Mouse (Mus musculus) embryo, embryonic 11 days (tissue): ENCODE measurements around the gene Prim2.
A peak's percentile ranks its signal among the peaks of the same experiment; 100 is the strongest.

Experiments
- DNase-seq: peaks from one replicate; pipeline ENCODE4 v3.0.0-alpha.2; 2015

The Prim2 gene

DNA sequence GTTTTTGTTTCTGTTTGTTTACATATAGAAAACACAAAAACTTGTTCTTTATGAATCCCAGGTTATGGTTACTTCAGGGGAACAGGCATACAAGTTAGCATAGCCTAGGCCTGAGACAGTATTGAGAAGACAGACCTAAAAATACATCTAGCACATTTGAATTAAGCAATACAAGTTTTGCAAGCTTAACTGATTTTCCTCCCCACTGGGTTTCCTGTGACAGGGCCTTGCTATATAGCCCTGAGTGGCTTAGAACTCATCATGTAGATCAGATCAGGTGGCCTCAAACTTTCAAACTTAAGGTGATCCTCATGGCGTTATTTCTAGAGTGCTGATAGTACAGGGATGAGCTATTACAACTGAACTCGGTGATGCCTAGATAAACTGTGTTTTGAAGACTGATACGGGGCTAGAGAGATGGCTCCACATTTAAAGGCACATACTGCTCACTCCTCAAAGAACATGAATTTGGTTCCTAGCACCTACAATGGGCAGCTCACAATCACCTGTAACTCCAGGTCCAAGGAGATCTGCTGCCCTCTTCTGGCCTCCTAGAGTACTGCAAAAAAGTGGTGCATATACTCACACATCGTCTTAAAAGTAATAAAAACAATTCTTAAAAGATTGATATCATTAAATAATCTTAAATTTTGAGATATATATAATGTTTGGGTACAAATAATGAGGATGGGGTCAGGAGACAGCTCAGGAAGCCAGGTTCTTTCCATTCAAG is 133.2 kb downstream of the Prim2 start:
- no peak for DNase-seq

- no peak for DNase-seq
These were observed 134.4 kb downstream of the Prim2 start for GRCm38 (mm10) chr1:33535140-33535686.

DNA sequence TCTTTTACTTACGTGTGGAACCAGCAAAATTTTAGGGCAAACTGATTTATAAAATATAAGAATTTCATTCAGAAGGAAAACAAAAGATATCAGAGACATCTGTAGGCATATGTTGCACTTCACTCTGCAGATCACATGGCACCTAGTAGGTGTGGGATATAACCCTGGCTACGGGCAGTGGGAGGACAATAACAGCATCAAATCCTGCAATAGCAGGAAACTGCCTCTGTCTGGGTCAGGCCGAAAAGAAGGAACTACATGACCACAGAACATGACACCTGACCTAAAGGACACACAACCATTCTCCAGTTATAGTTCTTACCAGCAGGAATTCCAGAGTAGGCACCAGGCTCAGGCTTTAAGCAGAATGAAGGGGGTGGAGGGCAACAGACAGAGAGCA is 137.7 kb downstream of the Prim2 start:
- DNase-seq = no peak

DNA sequence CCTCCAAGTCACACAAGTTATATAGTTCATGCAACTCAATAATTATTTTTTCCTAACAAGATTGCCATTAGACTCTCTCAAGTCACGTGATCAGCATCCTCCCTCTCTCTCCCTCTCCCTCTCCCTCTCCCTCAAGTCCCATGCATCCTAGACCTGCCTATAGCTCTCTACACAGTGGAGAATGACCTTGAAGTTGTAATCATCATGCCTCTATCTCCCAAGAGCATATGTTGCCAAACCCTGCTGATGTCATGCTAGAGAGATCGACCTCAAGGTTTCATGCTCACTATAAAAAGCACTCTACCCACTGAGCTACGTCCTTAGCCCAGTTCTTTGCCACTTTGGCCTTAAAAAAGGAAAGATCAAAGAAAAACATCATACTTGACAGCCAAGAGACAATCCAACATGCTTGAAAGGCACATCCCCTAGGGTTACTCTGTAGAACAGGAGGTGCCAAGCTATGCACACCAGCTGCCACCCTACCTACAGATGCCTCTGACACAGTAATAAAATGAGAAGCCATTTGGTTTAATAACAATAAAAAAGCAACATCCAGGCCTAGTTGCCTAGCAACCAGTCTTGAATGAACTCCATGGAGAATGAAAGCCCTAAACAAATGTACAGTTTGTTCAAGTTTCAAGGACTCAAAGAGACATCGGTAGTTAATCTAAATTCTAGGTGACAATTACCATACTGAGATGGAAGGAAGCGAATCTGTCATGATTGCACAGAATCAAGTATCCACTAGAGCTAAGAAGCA is 138.3 kb downstream of the Prim2 start:
- DNase-seq = peak; percentile 19

- DNase-seq = no peak
These were observed 139.1 kb downstream of the Prim2 start for GRCm38 (mm10) chr1:33530491-33530890.

- DNase-seq = no peak
These were observed 139.9 kb downstream of the Prim2 start for GRCm38 (mm10) chr1:33529543-33530232.

DNA sequence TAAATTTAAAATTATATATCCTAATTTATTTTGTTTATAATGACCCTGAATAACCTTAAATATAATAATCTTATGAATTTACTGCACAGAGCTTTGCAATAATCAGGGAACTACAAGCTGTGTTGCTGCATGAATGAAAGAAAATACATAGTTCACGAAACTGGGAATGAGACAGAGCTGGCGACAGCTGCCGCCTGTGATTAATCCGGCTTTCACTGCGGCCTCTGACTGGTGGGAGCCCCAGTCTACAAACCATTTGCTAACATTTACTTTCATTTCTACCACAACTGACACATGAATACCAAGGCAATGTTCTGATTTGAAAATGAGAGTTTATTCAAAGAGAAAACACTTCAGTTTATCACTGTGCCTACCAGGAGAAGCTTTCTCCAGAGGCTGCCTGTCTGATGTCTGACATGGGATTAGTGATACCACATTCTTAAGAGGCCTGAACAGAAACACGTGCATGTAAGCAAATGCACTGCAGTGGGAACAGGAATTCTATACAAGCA is 142.2 kb downstream of the Prim2 start:
- DNase-seq = no peak

GRCm38 (mm10) chr1:33523223-33523622 is 146.4 kb downstream of the Prim2 start:
- DNase-seq = no peak

- no peak for DNase-seq
These were observed 154.5 kb downstream of the Prim2 start for GRCm38 (mm10) chr1:33515124-33515523.

- no peak for DNase-seq
These were observed 158.3 kb downstream of the Prim2 start for GRCm38 (mm10) chr1:33511310-33511709.

DNA sequence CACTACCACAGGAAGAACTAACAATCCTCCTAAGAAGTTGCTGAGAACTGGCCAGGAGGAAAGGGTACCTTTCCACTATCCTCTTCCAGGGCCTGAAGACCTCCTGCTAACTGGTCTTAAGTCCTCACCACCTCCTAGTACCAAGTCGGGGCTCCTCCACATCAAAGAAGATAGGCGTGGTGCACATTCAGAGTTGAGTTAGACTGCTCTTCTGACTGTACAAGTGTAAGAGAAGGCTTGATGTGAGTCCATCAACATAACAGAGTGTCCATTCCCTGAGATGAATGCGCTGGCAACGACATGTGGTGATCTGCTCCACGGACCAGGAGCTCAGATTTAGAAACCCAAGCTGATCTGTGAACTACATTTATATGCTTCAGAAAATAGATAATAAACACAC is 165.2 kb downstream of the Prim2 start:
- DNase-seq = no peak

- no peak for DNase-seq
These were observed 166.7 kb downstream of the Prim2 start for GRCm38 (mm10) chr1:33502890-33503289.

- DNase-seq = no peak
These were observed 167.3 kb downstream of the Prim2 start for GRCm38 (mm10) chr1:33502298-33502697.

DNA sequence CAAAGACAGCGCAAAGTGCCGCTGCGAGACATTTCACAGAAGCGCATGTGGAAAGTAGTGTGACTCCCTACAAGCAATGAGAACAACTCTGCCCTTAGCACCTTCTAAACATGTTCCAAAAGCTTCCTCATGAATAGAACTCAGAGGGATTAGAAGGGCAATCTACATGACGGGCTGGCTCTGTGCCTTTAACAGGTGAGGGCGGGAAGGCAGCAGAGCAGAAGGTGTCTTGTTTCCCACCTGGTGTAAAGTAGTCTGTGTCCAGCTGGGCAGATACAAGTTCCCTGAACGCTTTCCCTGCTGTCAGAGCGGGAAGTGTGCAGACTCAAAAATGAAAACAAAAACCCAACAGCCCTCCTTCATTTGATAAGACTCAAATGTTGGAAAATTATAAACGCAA is 169.5 kb downstream of the Prim2 start:
- no peak for DNase-seq

GRCm38 (mm10) chr1:33499603-33500002 is 170.0 kb downstream of the Prim2 start:
- DNase-seq = no peak

DNA sequence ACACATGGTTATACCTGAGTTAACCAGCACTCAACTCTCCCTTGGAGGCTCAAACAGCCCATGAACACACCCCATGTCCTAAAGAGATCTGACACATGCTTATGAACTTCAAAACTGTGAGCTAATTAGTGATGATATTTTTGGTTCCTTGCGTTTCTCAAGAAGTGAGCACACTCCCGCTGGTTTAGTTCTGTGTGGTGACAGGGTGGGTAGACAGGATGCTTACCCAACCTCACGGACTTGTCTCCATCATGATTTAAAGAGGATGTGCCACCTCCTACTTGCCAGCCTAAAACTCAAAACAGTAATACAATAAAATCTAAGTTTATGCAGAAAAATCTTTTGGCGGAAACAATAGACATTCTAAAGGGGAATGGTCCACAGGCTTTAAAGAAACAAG is 173.5 kb downstream of the Prim2 start:
- no peak for DNase-seq

DNA sequence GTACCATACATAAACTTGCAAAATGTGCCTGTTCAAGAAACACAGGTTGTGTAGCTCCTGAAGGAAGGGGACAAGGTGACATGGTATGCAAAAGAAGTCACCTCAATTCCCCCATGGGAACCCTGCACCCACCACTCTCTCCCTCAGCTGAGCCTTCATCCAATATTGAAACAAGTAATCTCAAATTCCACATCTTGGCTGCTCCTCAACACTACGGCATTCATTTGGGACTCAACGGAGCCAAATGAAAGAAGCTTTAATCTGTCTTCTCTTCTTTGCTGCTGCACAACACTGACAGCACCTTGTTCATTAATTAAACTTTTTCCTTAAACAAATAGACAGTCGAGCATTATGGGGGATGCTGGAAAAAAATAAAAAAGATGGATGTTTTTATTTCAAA is 174.0 kb downstream of the Prim2 start:
- no peak for DNase-seq

- no peak for DNase-seq
These were observed 174.4 kb downstream of the Prim2 start for GRCm38 (mm10) chr1:33495203-33495553.

GRCm38 (mm10) chr1:33494524-33495202 is 174.9 kb downstream of the Prim2 start:
- DNase-seq = peak; percentile 16

GRCm38 (mm10) chr1:33490220-33490619 is 179.4 kb downstream of the Prim2 start:
- DNase-seq = no peak

GRCm38 (mm10) chr1:33488372-33488771 is 181.2 kb downstream of the Prim2 start:
- no peak for DNase-seq

DNA sequence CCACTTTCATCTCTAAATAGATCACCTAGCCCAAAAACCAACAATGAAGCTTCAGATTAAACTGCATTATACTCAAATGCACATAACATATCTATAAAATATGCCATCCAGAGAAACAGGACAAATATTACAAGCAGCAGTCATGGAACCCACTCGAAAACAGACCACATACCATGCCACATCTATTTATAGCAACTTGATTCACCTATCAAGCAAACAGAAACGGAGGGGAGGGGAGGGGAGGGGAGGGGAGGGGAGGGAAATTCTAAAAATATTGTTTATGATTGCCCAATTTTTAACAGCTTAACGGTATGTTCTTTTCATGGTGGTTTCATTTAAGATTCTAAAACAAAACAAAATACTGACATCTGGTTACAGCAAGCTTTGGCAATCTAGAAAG is 185.8 kb downstream of the Prim2 start:
- no peak for DNase-seq

- DNase-seq = no peak
These were observed 189.2 kb downstream of the Prim2 start for GRCm38 (mm10) chr1:33480382-33480781.
